Mouse (Mus musculus) mesoderm, embryonic 11.5 days (tissue): ENCODE measurements around the gene Slc8a1.

Experiments used
- DNase-seq: peaks from one replicate; pipeline ENCODE4 v3.0.0-alpha.2; 2012; ENCODE audit warnings: low read depth, low spot score

The Slc8a1 gene

DNA sequence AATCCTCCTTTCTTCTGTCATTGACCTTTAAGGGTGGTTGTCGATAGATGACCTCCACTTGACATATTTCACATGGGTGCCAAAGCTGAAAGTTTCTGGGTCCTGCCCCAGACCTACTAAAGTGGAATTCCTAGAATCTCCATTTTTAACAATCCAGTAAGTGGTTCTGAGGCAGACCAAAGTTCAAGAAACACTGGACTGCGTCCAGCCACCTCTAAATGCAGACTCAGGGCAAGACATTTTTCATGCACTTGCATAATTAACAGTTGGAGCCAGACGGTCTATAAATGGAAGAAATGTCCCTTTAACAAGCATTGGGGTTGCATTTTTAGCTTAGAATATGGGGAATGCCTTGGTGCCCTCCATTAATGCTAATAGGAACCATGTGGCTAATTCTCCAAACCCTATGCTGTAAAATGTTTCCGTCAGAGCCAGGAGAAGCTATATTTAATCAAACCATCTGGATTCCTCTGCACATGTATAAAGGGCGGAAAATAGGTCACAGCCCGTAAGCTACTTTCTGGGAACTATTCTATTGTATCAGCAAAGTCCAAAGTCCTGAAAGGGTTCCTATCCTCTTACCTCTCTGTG lies 224.7 kb downstream of the Slc8a1 start:
- peak; percentile 21 for DNase-seq

- no peak for DNase-seq
These were observed 233.0 kb downstream of the Slc8a1 start for GRCm38 (mm10) chr17:81505162-81505685.

GRCm38 (mm10) chr17:81504040-81504439 lies 234.1 kb downstream of the Slc8a1 start:
- no peak for DNase-seq

DNA sequence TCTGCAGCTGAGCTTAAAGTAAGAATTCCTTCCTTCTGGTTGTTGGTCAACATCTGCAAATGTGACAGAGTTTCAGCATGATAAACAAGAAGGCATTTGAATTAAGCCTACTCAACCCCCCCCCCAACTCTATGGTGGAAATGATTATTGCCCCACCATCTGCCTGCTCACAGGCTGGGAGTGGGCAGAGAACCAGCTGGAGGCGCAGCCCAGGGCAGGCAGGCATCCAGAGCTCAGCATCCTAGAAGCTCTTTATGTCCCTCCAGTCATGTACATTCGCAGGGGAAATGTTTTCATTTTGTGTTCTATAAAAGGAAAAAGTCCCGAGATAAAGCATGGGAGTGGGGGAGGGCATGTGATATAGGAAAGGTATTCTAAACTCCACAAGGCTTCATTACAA lies 235.4 kb downstream of the Slc8a1 start:
- no peak for DNase-seq

GRCm38 (mm10) chr17:81500686-81501407 lies 237.3 kb downstream of the Slc8a1 start:
- no peak for DNase-seq

GRCm38 (mm10) chr17:81497919-81498318 lies 240.3 kb downstream of the Slc8a1 start:
- DNase-seq, result no peak

DNA sequence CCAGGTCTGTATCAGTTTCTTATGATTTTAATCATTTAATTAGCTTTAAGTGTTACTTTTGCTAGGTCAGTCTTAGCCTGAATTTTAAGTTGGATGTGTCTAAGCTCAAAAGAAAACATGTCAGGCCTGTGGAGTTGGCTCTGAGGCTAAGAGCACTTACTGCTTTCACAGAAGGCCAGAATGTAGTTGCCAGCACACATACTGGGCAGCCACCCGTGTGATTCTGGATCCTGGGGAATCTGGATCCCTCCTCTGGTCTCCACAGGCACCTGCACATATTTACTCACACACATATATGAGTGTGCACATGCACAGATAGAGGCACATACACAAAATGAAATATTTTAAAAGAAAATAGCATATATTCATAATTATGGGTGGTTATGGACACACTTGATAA lies 241.6 kb downstream of the Slc8a1 start:
- DNase-seq, result no peak

- no peak for DNase-seq
These were observed 245.8 kb downstream of the Slc8a1 start for GRCm38 (mm10) chr17:81492216-81492865.

GRCm38 (mm10) chr17:81486388-81486787 lies 251.8 kb downstream of the Slc8a1 start:
- DNase-seq, result no peak

DNA sequence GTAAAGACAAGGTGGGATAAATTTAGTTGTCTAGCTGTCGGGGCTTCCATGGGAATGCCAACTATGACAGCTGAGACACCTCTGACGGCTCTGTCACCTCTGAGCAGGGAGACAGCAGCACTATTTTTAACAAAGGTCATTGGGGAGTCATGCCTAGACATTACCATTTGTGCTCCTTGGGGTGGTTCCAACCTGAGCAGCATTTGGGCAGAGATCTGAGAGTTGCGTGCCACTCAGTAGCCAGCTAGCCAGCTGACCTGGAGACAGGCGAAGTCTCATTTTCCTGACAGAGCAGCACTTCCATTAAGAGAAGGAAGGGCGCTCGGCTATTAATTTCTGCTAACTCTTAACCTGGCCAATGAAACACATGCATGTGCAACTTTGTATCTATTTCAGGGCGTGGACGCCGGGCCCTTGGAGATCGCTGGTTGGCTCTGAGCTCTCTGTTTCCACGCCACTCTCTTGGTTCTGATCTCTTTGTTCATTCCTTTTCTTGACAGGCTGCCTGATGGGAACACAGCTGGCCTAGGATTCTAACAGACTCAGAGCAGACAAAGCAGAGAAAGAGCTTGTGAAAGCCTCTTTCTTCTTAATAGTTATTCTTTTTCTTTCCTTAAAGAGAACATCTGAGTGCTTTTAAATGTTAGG lies 256.2 kb downstream of the Slc8a1 start:
- no peak for DNase-seq

- peak; percentile 14 for DNase-seq
These were observed 257.6 kb downstream of the Slc8a1 start for GRCm38 (mm10) chr17:81480351-81481161.

DNA sequence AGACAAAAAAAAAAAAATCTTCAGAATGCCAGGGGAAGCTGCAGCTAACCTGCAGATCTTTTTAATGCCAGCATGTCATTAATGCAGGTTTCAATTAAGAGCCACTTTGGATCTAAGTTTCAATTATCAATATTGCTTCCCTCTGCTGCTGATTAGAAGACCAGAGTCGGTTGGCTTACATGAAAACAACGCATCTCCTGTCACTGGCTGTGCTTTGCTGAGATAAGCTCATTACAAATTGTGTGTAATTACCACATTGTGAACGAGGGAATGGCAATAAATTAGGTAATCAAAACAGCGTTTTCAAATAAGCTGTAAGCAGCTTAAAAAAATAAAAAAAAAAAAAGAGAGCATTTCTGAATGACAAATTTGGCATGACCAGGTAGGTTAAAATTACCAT lies 258.4 kb downstream of the Slc8a1 start:
- no peak for DNase-seq

- no peak for DNase-seq
These were observed 260.8 kb downstream of the Slc8a1 start for GRCm38 (mm10) chr17:81477420-81477819.

- DNase-seq, result no peak
These were observed 264.8 kb downstream of the Slc8a1 start for GRCm38 (mm10) chr17:81473363-81473762.

DNA sequence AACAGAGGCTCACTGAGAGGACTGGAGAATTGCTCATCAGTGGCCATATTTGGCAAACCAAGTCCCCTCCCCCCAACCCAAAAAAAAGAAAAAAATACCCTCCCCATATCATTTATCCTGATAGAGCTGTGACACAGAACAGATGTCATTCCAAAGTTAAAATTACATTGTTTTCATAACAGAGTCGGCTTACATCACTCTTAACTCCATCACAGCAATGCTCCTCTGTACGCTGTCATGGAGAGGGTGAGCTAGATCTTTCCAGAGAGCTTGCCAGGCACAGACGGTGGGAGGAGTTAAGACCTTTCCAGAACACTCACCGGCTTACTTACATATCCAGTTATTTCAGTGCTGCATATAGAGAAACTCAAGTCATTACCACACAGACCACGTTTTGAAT lies 269.2 kb downstream of the Slc8a1 start:
- DNase-seq, result no peak

- no peak for DNase-seq
These were observed 278.8 kb downstream of the Slc8a1 start for GRCm38 (mm10) chr17:81459379-81459778.

GRCm38 (mm10) chr17:81455977-81456376 lies 282.2 kb downstream of the Slc8a1 start:
- DNase-seq, result no peak

GRCm38 (mm10) chr17:81455269-81455668 lies 282.9 kb downstream of the Slc8a1 start:
- DNase-seq, result no peak

GRCm38 (mm10) chr17:81441463-81441862 lies 296.7 kb downstream of the Slc8a1 start, which contains the start of gene Gm11096:
Gm11096 (plus strand) TSS chr17:81441763.
- DNase-seq, result no peak

- DNase-seq, result peak; percentile 20
These were observed 305.0 kb downstream of the Slc8a1 start for GRCm38 (mm10) chr17:81433148-81433547.

DNA sequence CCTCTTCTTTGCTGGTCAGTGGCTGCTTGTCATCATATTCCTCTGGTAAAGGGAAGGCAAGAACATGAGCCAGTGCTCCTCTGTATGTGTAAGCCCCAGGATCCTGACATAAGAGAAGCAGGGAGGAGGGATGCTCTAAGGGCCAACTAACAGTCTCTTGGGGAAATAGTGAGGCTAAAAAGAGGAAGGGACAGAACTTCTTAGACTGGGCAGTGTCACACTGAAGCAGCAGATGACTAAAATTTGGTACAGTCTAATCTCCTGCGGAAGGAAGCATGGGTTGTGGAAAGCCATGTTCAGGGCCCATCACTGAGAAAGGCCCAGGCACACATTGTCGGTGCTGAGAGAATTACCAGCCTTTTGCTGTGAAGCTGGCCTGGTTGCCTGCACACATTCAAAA lies 305.4 kb downstream of the Slc8a1 start:
- DNase-seq, result no peak
